Mouse (Mus musculus) urinary bladder, postnatal 36 days (tissue): ENCODE data around the gene Dlgap1.

Experiments
- DNase-seq, 2 experiments: peaks; one replicate each; pipeline ENCODE4 v3.0.0; 2022; ENCODE audit warnings: low spot score in 2 of 2, mixed read lengths in 1 of 2

Gene Dlgap1

GRCm38 (mm10) chr17:70843252-70843651 is 874.4 kb downstream of the Dlgap1 start:
- DNase-seq: no peak

- no peak for DNase-seq
Observed at GRCm38 (mm10) chr17:70844971-70845370, 876.1 kb downstream of the Dlgap1 start.

- no peak for DNase-seq
Observed at GRCm38 (mm10) chr17:70845543-70845942, 876.7 kb downstream of the Dlgap1 start.

GRCm38 (mm10) chr17:70846111-70846644 is 877.3 kb downstream of the Dlgap1 start:
- no peak for DNase-seq

- DNase-seq: no peak
Observed at GRCm38 (mm10) chr17:70847086-70847485, 878.2 kb downstream of the Dlgap1 start.

GRCm38 (mm10) chr17:70847751-70848510 is 879.1 kb downstream of the Dlgap1 start:
- DNase-seq: no peak

GRCm38 (mm10) chr17:70848511-70849398 is 879.9 kb downstream of the Dlgap1 start:
- DNase-seq: no peak

- DNase-seq: peak; percentile 88 to 93
Observed at GRCm38 (mm10) chr17:70849399-70850232, 880.7 kb downstream of the Dlgap1 start.

GRCm38 (mm10) chr17:70850233-70850995 is 881.5 kb downstream of the Dlgap1 start:
- peak in 1 of 2 experiments; percentile 62 for DNase-seq

- DNase-seq: peak; percentile 75 to 76
Observed at GRCm38 (mm10) chr17:70850996-70851991, 882.4 kb downstream of the Dlgap1 start.

- DNase-seq: peak in 1 of 2 experiments; percentile 60
Observed at GRCm38 (mm10) chr17:70852011-70852685, 883.3 kb downstream of the Dlgap1 start.

- peak; percentile 85 to 89 for DNase-seq
Observed at GRCm38 (mm10) chr17:70852686-70853386, 884.0 kb downstream of the Dlgap1 start.

GRCm38 (mm10) chr17:70853436-70853905 is 884.6 kb downstream of the Dlgap1 start, which contains the start of gene Tgif1:
Gene Tgif1 (minus strand): TSS chr17:70853546.
- DNase-seq: no peak

GRCm38 (mm10) chr17:70854021-70854420 is 885.1 kb downstream of the Dlgap1 start:
- no peak for DNase-seq

GRCm38 (mm10) chr17:70856871-70857415 is 888.1 kb downstream of the Dlgap1 start:
- DNase-seq: no peak

- no peak for DNase-seq
Observed at GRCm38 (mm10) chr17:70858814-70859213, 889.9 kb downstream of the Dlgap1 start.

GRCm38 (mm10) chr17:70864117-70864516 is 895.2 kb downstream of the Dlgap1 start:
- DNase-seq: no peak

GRCm38 (mm10) chr17:70864645-70865044 is 895.8 kb downstream of the Dlgap1 start:
- no peak for DNase-seq
